Mouse (Mus musculus): ENCODE measurements around the gene F3. TPM values are rescaled to one million over a fixed set of nuclear protein-coding genes. Genes with fewer than 3 reads are reported as not detected.
"Not testable (repeated sequence)": the region's sequence is repeated elsewhere in the genome, so short reads cannot be mapped to it uniquely, and the experiment has no call there.

Gene F3
- total RNA-seq, 2 experiments from 2014 or later, result 52.6 to 68.0 TPM

- Histone ChIP-seq H3K4me3 (no peak overlapping the region), H3K27ac (no peak overlapping the region)
- no peak for DNase-seq (ENCODE audit: low spot score in 2 of 2)
- TF ChIP-seq CTCF (conservative IDR thresholded peaks at IDR 0.05), result no peak
Measured at GRCm38 (mm10) chr3:121766818-121767217, 43.5 kb downstream of the F3 start.

- peak; percentile 69 for TF ChIP-seq CTCF (conservative IDR thresholded peaks at IDR 0.05)
- no peak overlapping the region for H3K27ac ChIP-seq
- H3K4me3 ChIP-seq, result no peak overlapping the region
- no peak for DNase-seq (ENCODE audit: low spot score in 2 of 2)
Measured at GRCm38 (mm10) chr3:121768770-121769169, 45.4 kb downstream of the F3 start.

- DNase-seq (ENCODE audit: low spot score in 2 of 2); H3K4me3 ChIP-seq; H3K27ac ChIP-seq: not testable (repeated sequence)
Measured at GRCm38 (mm10) chr3:121773336-121773735, 50.0 kb downstream of the F3 start.

- H3K4me3 ChIP-seq, result no peak overlapping the region
- TF ChIP-seq CTCF (conservative IDR thresholded peaks at IDR 0.05), result peak; percentile 90
- peak; percentile 51 to 70 for DNase-seq (ENCODE audit: low spot score in 2 of 2)
- H3K27ac ChIP-seq, result peak overlapping the region; percentile 23; the same call in 1 of the 2 replicates
Measured at GRCm38 (mm10) chr3:121777943-121778342, 54.6 kb downstream of the F3 start.

- no peak overlapping the region for H3K4me3 ChIP-seq
Measured at GRCm38 (mm10) chr3:121783020-121783419, 59.7 kb downstream of the F3 start.

More at GRCm38 (mm10) chr3:121783020-121783419, 59.7 kb downstream of the F3 start:
- no peak for TF ChIP-seq CTCF (conservative IDR thresholded peaks at IDR 0.05)
- H3K27ac ChIP-seq, result no peak overlapping the region
- no peak for DNase-seq (ENCODE audit: low spot score in 2 of 2)

Other genes with a start within 250 kb of the F3 start
- gene Slc44a3, start 191.1 kb upstream of the F3 start, total RNA-seq (2021), result not detected
- not detected for gene 4930432M17Rik, start 52.8 kb upstream of the F3 start, total RNA-seq (2021)
- 10 to 100 TPM; 55.7 to 55.8 TPM for gene Abcd3, start 91.8 kb downstream of the F3 start, total RNA-seq (2021)
- gene Arhgap29, start 229.0 kb downstream of the F3 start, total RNA-seq (2021), result 10 to 100 TPM; 14.0 to 16.9 TPM

Data from layer of hippocampus, adult 2 months (tissue).